Mouse (Mus musculus) erythroblast, embryonic 14.5 days (primary cell): Measurements from ENCODE around the gene Ascl4. TPM values are rescaled to one million over a fixed set of nuclear protein-coding genes. Genes with fewer than 3 reads are reported as not detected.

Experiments
- H3K27me3 ChIP-seq: 2 replicates; pipeline ENCODE4 v1.6.1; 2012; ENCODE audit warnings: inconsistent platforms; ENCODE audit not compliant: control insufficient read depth
- H3K36me3 ChIP-seq: 2 replicates; pipeline ENCODE4 v1.6.1; 2012; ENCODE audit warnings: mild to moderate bottlenecking, inconsistent platforms; ENCODE audit not compliant: control insufficient read depth
- H3K4me1 ChIP-seq: 2 replicates; pipeline ENCODE4 v1.6.1; 2012; ENCODE audit warnings: inconsistent platforms; ENCODE audit not compliant: control insufficient read depth
- H3K4me3 ChIP-seq: replicated peaks from 2 replicates; pipeline ENCODE3; 2012; ENCODE audit warnings: moderate library complexity, mild to moderate bottlenecking, inconsistent platforms
- H3K9me3 ChIP-seq: 2 replicates; pipeline ENCODE4 v1.6.1; 2012; ENCODE audit warnings: low read length, inconsistent platforms, mixed read lengths; ENCODE audit not compliant: control insufficient read depth
- GATA1 ChIP-seq: IDR thresholded peaks from 2 replicates; pipeline ENCODE4 v1.6.1; 2012; ENCODE audit warnings: low read length, inconsistent platforms, mixed read lengths
- TAL1 ChIP-seq: IDR thresholded peaks from 3 replicates; pipeline ENCODE4 v1.6.1; 2012; ENCODE audit warnings: low read length, inconsistent platforms, mixed read lengths
- polyA plus RNA-seq: library from polyadenylated mRNA; stranded (reverse); fragments of >175 nt; gene quantifications from 2 replicates; pipeline ENCODE4 v1.2.3, GENCODE M21; 2012

The Ascl4 gene
- polyA plus RNA-seq, 1 experiment = not detected

DNA sequence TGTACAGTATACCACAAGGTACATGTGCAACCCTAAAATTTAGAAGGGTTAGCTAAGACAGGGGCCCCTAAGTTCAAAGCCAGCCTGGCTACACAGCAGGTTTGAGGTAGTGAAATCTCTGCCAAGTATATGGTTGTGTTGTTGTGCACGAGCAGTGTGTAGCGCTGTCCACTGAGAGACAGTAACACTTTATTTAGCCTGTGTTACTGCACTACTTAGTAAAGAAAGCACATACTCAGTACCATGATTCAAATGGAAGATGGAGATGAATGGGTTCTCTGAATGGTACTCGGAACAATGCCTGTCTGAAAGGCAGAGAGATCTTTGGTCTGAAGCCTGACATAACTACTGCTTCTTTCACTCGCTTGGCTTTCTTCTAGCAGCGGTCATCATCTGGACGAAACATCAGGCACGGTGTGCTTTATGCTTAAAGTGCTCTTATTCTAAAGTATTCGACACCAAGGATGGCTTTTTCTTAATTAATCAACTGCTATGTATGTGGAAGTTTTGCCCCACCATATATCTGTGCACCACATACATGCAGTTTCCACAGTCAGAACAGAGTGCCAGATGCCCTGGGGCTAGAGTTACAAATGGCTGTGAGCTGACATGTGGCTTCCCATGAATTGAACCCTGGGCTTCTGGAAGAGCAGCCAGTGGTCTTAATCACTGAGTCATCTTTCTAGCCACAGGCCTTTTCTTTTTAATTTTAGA, 21.2 kb downstream of the Ascl4 start:
- Histone ChIP-seq H3K27me3 (no peaks in the 10 kb centered on the region), H3K9me3 (no peaks in the 10 kb centered on the region), H3K36me3 (peaks cover 97% of the 10 kb centered on the region), H3K4me3 (no peak overlapping the region), H3K4me1 (no peaks in the 10 kb centered on the region)
- no peak for TF ChIP-seq TAL1
- TF ChIP-seq GATA1 = no peak

GRCm38 (mm10) chr10:85951765-85952443, 24.4 kb downstream of the Ascl4 start:
- TF ChIP-seq TAL1 = no peak
- TF ChIP-seq GATA1 = no peak

DNA sequence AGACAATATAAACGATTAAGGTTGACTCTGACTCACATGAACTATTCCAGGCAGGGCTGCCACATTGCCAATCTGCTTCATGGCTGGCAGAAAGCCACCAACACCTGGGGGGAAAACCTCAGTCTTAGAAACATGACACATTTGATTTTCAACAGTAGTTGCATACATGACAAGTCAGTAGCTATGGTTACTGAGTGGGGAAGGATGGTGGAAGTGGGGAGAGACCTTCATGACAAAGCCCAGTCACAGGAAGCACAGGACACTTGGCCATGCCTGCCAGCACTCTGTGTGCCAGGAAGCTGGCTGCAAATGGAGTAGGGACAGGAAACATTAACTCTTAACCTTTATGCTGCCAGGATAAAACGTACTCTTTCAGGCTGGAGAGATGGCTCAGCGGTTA, 25.9 kb downstream of the Ascl4 start:
- no peak overlapping the region for H3K4me3 ChIP-seq
- H3K36me3 ChIP-seq = peaks cover 71% of the 10 kb centered on the region
- no peak for TF ChIP-seq TAL1
- no peak for TF ChIP-seq GATA1

More at GRCm38 (mm10) chr10:85951765-85952443, 24.4 kb downstream of the Ascl4 start:
- peaks cover 7% of the 10 kb centered on the region for H3K4me1 ChIP-seq
- peaks cover 85% of the 10 kb centered on the region for H3K36me3 ChIP-seq
- H3K9me3 ChIP-seq = no peaks in the 10 kb centered on the region
- no peaks in the 10 kb centered on the region for H3K27me3 ChIP-seq
- H3K4me3 ChIP-seq = no peak overlapping the region

GRCm38 (mm10) chr10:85954429-85954828, 26.9 kb downstream of the Ascl4 start:
- Histone ChIP-seq H3K27me3 (peaks cover 3% of the 10 kb centered on the region; the same call in 1 of the 2 replicates), H3K4me1 (peaks cover 15% of the 10 kb centered on the region), H3K4me3 (no peak overlapping the region), H3K9me3 (no peaks in the 10 kb centered on the region), H3K36me3 (peaks cover 61% of the 10 kb centered on the region)
- TF ChIP-seq GATA1 = no peak

More for the DNA sequence above, 25.9 kb downstream of the Ascl4 start:
- H3K9me3 ChIP-seq = no peaks in the 10 kb centered on the region
- no peaks in the 10 kb centered on the region for H3K27me3 ChIP-seq
- H3K4me1 ChIP-seq = peaks cover 13% of the 10 kb centered on the region

GRCm38 (mm10) chr10:85956871-85957419, 29.5 kb downstream of the Ascl4 start:
- TF ChIP-seq GATA1 = no peak
- TF ChIP-seq TAL1 = no peak
- H3K36me3 ChIP-seq = peaks cover 38% of the 10 kb centered on the region
- peaks cover 15% of the 10 kb centered on the region for H3K4me1 ChIP-seq
- H3K27me3 ChIP-seq = peaks cover 11% of the 10 kb centered on the region
- H3K4me3 ChIP-seq = peak overlapping the region; percentile 88
- H3K9me3 ChIP-seq = no peaks in the 10 kb centered on the region

- peaks cover 11% of the 10 kb centered on the region for H3K27me3 ChIP-seq
- peaks cover 32% of the 10 kb centered on the region for H3K36me3 ChIP-seq
- TF ChIP-seq GATA1 (no peak), TAL1 (no peak)
- no peaks in the 10 kb centered on the region for H3K9me3 ChIP-seq
- peaks cover 15% of the 10 kb centered on the region for H3K4me1 ChIP-seq
- peak within 1 kb of the TSS; percentile 88 for H3K4me3 ChIP-seq
These were observed 30.0 kb downstream of the Ascl4 start, which contains the start of gene Rtcb for GRCm38 (mm10) chr10:85957464-85957950. Rtcb (minus strand) TSS chr10:85957823.

GRCm38 (mm10) chr10:85962897-85963296, 35.4 kb downstream of the Ascl4 start:
- no peaks in the 10 kb centered on the region for H3K36me3 ChIP-seq
- peaks cover 11% of the 10 kb centered on the region for H3K27me3 ChIP-seq
- H3K9me3 ChIP-seq = no peaks in the 10 kb centered on the region
- TF ChIP-seq TAL1 = no peak
- no peak for TF ChIP-seq GATA1
- H3K4me3 ChIP-seq = no peak overlapping the region
- peaks cover 3% of the 10 kb centered on the region for H3K4me1 ChIP-seq

- H3K4me1 ChIP-seq = no peaks in the 10 kb centered on the region
- no peaks in the 10 kb centered on the region for H3K36me3 ChIP-seq
- peaks cover 8% of the 10 kb centered on the region; the same call in 1 of the 2 replicates for H3K27me3 ChIP-seq
- TF ChIP-seq TAL1 (no peak), GATA1 (no peak)
- no peaks in the 10 kb centered on the region for H3K9me3 ChIP-seq
- H3K4me3 ChIP-seq = no peak overlapping the region
These were observed 36.8 kb downstream of the Ascl4 start for GRCm38 (mm10) chr10:85964316-85964715.

- Histone ChIP-seq H3K4me3 (no peak overlapping the region), H3K4me1 (no peaks in the 10 kb centered on the region), H3K27me3 (no peaks in the 10 kb centered on the region), H3K36me3 (no peaks in the 10 kb centered on the region), H3K9me3 (no peaks in the 10 kb centered on the region)
- no peak for TF ChIP-seq TAL1
- no peak for TF ChIP-seq GATA1
These were observed 39.0 kb downstream of the Ascl4 start for GRCm38 (mm10) chr10:85966476-85966875.
